Mouse (Mus musculus): ENCODE data around the gene Dnajb3. TPM values are rescaled to one million over a fixed set of nuclear protein-coding genes. Genes with fewer than 3 reads are reported as not detected.
A peak's percentile ranks its signal among the peaks of the same experiment; 100 is the strongest.
"Not testable (repeated sequence)": the region's sequence is repeated elsewhere in the genome, so short reads cannot be mapped to it uniquely, and the experiment has no call there.

Dnajb3 gene
- polyA plus RNA-seq, 1 experiment from 2014 or later = 8.0 TPM

GRCm38 (mm10) chr1:88186325-88186935 is 19.2 kb downstream of the Dnajb3 start:
- no peaks in the 10 kb centered on the region for H3K4me1 ChIP-seq (ENCODE audit: control insufficient read depth, insufficient read depth, low read length)
- ATAC-seq = no peak
- H3K4me3 ChIP-seq (ENCODE audit: low read length) = no peak overlapping the region
- no peak overlapping the region for H3K27ac ChIP-seq (ENCODE audit: low read length)
- H3K27me3 ChIP-seq (replicated peaks; ENCODE audit: control insufficient read depth, insufficient read depth, low read length) = no peaks in the 10 kb centered on the region
- H3K9ac ChIP-seq (ENCODE audit: low read depth, low read length) = no peak overlapping the region
- no peak overlapping the region for H3K4me2 ChIP-seq (ENCODE audit: low read depth, low read length)
- WGBS = 74% methylated on average over 5 of the region's 5 CpGs
- H3K36me3 ChIP-seq (ENCODE audit: control insufficient read depth, insufficient read depth, low read length) = no peaks in the 10 kb centered on the region
- no peaks in the 10 kb centered on the region for H3K9me3 ChIP-seq (ENCODE audit: control insufficient read depth, low read length)

- Histone ChIP-seq H3K27me3 (replicated peaks; ENCODE audit: control insufficient read depth, insufficient read depth, low read length) (no peaks in the 10 kb centered on the region), H3K9me3 (ENCODE audit: control insufficient read depth, low read length) (0 out of 2 replicates have a peak, but pooled peaks cover 3% of the 10 kb centered on the region), H3K4me3 (ENCODE audit: low read length) (no peak overlapping the region), H3K4me2 (ENCODE audit: low read depth, low read length) (no peak overlapping the region), H3K4me1 (ENCODE audit: control insufficient read depth, insufficient read depth, low read length) (no peaks in the 10 kb centered on the region), H3K9ac (ENCODE audit: low read depth, low read length) (no peak overlapping the region), H3K36me3 (ENCODE audit: control insufficient read depth, insufficient read depth, low read length) (no peaks in the 10 kb centered on the region), H3K27ac (ENCODE audit: low read length) (no peak overlapping the region)
- 82% methylated on average over 1 of the region's 1 CpGs for WGBS
- ATAC-seq = no peak
Measured at GRCm38 (mm10) chr1:88179657-88180056, 25.9 kb downstream of the Dnajb3 start.

GRCm38 (mm10) chr1:88172190-88172589 is 33.4 kb downstream of the Dnajb3 start:
- not testable (repeated sequence) for ATAC-seq; H3K27me3 ChIP-seq (replicated peaks; ENCODE audit: control insufficient read depth, insufficient read depth, low read length); H3K36me3 ChIP-seq (ENCODE audit: control insufficient read depth, insufficient read depth, low read length); H3K4me2 ChIP-seq (ENCODE audit: low read depth, low read length); H3K4me3 ChIP-seq (ENCODE audit: low read length); H3K27ac ChIP-seq (ENCODE audit: low read length); H3K4me1 ChIP-seq (ENCODE audit: control insufficient read depth, insufficient read depth, low read length); H3K9me3 ChIP-seq (ENCODE audit: control insufficient read depth, low read length); H3K9ac ChIP-seq (ENCODE audit: low read depth, low read length)
- WGBS = 61% methylated on average over 5 of the region's 7 CpGs

GRCm38 (mm10) chr1:88165711-88166110 is 39.9 kb downstream of the Dnajb3 start, which contains the start of gene Ugt1a5:
Gene Ugt1a5 (plus strand): TSS chr1:88166012.
- H3K4me3 ChIP-seq (ENCODE audit: low read length) = no peak within 1 kb of the TSS
- H3K36me3 ChIP-seq (ENCODE audit: control insufficient read depth, insufficient read depth, low read length) = no peaks in the 10 kb centered on the region
- no peak within 1 kb of the TSS for H3K9ac ChIP-seq (ENCODE audit: low read depth, low read length)
- no peak within 1 kb of the TSS for H3K4me2 ChIP-seq (ENCODE audit: low read depth, low read length)
- H3K9me3 ChIP-seq (ENCODE audit: control insufficient read depth, low read length) = no peaks in the 10 kb centered on the region
- ATAC-seq = no peak
- H3K27me3 ChIP-seq (replicated peaks; ENCODE audit: control insufficient read depth, insufficient read depth, low read length) = no peaks in the 10 kb centered on the region
- H3K27ac ChIP-seq (ENCODE audit: low read length) = no peak within 1 kb of the TSS
- H3K4me1 ChIP-seq (ENCODE audit: control insufficient read depth, insufficient read depth, low read length) = no peaks in the 10 kb centered on the region
- 76% methylated on average over 5 of the region's 5 CpGs for WGBS

GRCm38 (mm10) chr1:88158430-88158829 is 47.2 kb downstream of the Dnajb3 start:
- Histone ChIP-seq H3K27ac (ENCODE audit: low read length) (no peak overlapping the region), H3K9me3 (ENCODE audit: control insufficient read depth, low read length) (no peaks in the 10 kb centered on the region), H3K36me3 (ENCODE audit: control insufficient read depth, insufficient read depth, low read length) (no peaks in the 10 kb centered on the region), H3K4me3 (ENCODE audit: low read length) (no peak overlapping the region), H3K4me1 (ENCODE audit: control insufficient read depth, insufficient read depth, low read length) (no peaks in the 10 kb centered on the region), H3K27me3 (replicated peaks; ENCODE audit: control insufficient read depth, insufficient read depth, low read length) (no peaks in the 10 kb centered on the region), H3K9ac (ENCODE audit: low read depth, low read length) (no peak overlapping the region), H3K4me2 (ENCODE audit: low read depth, low read length) (no peak overlapping the region)
- peak; percentile 50; the same call in 1 of the 2 replicates for ATAC-seq
- 43% methylated on average over 2 of the region's 2 CpGs for WGBS

Other genes with a start within 250 kb of the Dnajb3 start
- 27.4 and 28.4 TPM in 2 replicates for gene Usp40, start 197.2 kb downstream of the Dnajb3 start, polyA plus RNA-seq (2015; fragmentation: Nextera tagmentation; extraction: Ambion mirVana)
- gene Ugt1a10, start 150.4 kb downstream of the Dnajb3 start, polyA plus RNA-seq (2015; fragmentation: Nextera tagmentation; extraction: Ambion mirVana) = not detected in 2 replicates
- gene Ugt1a9, start 135.0 kb downstream of the Dnajb3 start, polyA plus RNA-seq (2015; fragmentation: Nextera tagmentation; extraction: Ambion mirVana) = 17.8 and 23.5 TPM in 2 replicates
- gene Ugt1a8, start 118.0 kb downstream of the Dnajb3 start, polyA plus RNA-seq (2015; fragmentation: Nextera tagmentation; extraction: Ambion mirVana) = not detected in 2 replicates
- gene Ugt1a7c, start 110.7 kb downstream of the Dnajb3 start, polyA plus RNA-seq (2015; fragmentation: Nextera tagmentation; extraction: Ambion mirVana) = 82.7 and 89.2 TPM in 2 replicates
- gene Ugt1a6b, start 102.5 kb downstream of the Dnajb3 start, polyA plus RNA-seq (2015; fragmentation: Nextera tagmentation; extraction: Ambion mirVana) = 0.36 and 0.49 TPM in 2 replicates
- 9.0 and 11.0 TPM in 2 replicates for gene Ugt1a6a, start 71.0 kb downstream of the Dnajb3 start, polyA plus RNA-seq (2015; fragmentation: Nextera tagmentation; extraction: Ambion mirVana)
- not detected in 2 replicates for gene Ugt1a5, start 39.8 kb downstream of the Dnajb3 start, polyA plus RNA-seq (2015; fragmentation: Nextera tagmentation; extraction: Ambion mirVana)
- gene Ugt1a2, start 5.2 kb downstream of the Dnajb3 start, polyA plus RNA-seq (2015; fragmentation: Nextera tagmentation; extraction: Ambion mirVana) = 0.37 TPM in 1 of 2 replicates, not detected in the other
- gene Ugt1a1, start 6.2 kb upstream of the Dnajb3 start, polyA plus RNA-seq (2015; fragmentation: Nextera tagmentation; extraction: Ambion mirVana) = 55.9 and 79.1 TPM in 2 replicates
- 0.76 and 0.88 TPM in 2 replicates for gene Mroh2a, start 21.2 kb upstream of the Dnajb3 start, polyA plus RNA-seq (2015; fragmentation: Nextera tagmentation; extraction: Ambion mirVana)
- 135 and 141 TPM in 2 replicates for gene Hjurp, start 71.9 kb upstream of the Dnajb3 start, polyA plus RNA-seq (2015; fragmentation: Nextera tagmentation; extraction: Ambion mirVana)
- not detected in 2 replicates for gene Trpm8, start 71.9 kb upstream of the Dnajb3 start, polyA plus RNA-seq (2015; fragmentation: Nextera tagmentation; extraction: Ambion mirVana)
- 18.2 and 19.7 TPM in 2 replicates for gene Spp2, start 201.2 kb upstream of the Dnajb3 start, polyA plus RNA-seq (2015; fragmentation: Nextera tagmentation; extraction: Ambion mirVana)